Mouse (Mus musculus): ENCODE data around the gene Svop.

GRCm38 (mm10) chr5:114090421-114091013, 853 bp downstream of the Svop start:
- no peak for TF ChIP-seq CTCF (IDR thresholded peaks at IDR 0.05; ENCODE audit: low read depth, low read length)
- TF ChIP-seq GATA1 (IDR thresholded peaks at IDR 0.05; ENCODE audit: borderline replicate concordance, low read length), result no peak
- no peak for TF ChIP-seq TAL1 (conservative IDR thresholded peaks at IDR 0.05; ENCODE audit: low read depth, low read length)
- TF ChIP-seq POLR2AphosphoS5 (IDR thresholded peaks at IDR 0.05; ENCODE audit: insufficient replicate concordance, low read depth, low read length), result no peak
